Mouse (Mus musculus) lung, adult 2 months (tissue): ENCODE results near the gene Flg. TPM values are rescaled to one million over a fixed set of nuclear protein-coding genes. Genes with fewer than 3 reads are reported as not detected.

Experiments used
- DNase-seq: peaks from one replicate; pipeline ENCODE4 v3.0.0; 2022
- H3K4me1 ChIP-seq: fragments of 200-500 bp; 2 replicates; pipeline ENCODE4 v1.6.1; 2011; ENCODE audit warnings: low read length; ENCODE audit not compliant: control insufficient read depth, insufficient read depth
- H3K4me3 ChIP-seq: fragments of 200-500 bp; replicated peaks from 2 replicates; pipeline ENCODE3; 2011; ENCODE audit warnings: low read depth, mild to moderate bottlenecking, control low read depth, low read length; ENCODE audit errors: extremely low read depth
- CTCF ChIP-seq: fragments of 200-500 bp; IDR thresholded peaks from 2 replicates; pipeline ENCODE4 v1.5.1; 2011; ENCODE audit warnings: mild to moderate bottlenecking, low read length, control low read depth; ENCODE audit not compliant: insufficient read depth
- POLR2A ChIP-seq: fragments of 200-500 bp; IDR thresholded peaks from 2 replicates; pipeline ENCODE4 v1.6.1; 2011; ENCODE audit warnings: low read depth, mild to moderate bottlenecking, control low read depth, low read length, borderline replicate concordance; ENCODE audit errors: extremely low read depth
- WGBS: fragments of 180-500 bp; shearing (Covaris S2); methylation state at CpG from one replicate; pipeline ENCODE4 v1.1.7; 2018; 5-methylcytosine and 5-hydroxymethylcytosine counted together
- polyA plus RNA-seq: library from polyadenylated mRNA; depleted of rRNA; stranded (reverse); fragments of >200 nt; gene quantifications from 2 replicates; pipeline ENCODE4 v1.2.3, GENCODE M21; 2012; rRNA removed

The Flg gene
- polyA plus RNA-seq: 1.7 TPM in 1 of 2 replicates, not detected in the other

- no peaks in the 10 kb centered on the region for H3K4me1 ChIP-seq
- 75% methylated on average over 2 of the region's 2 CpGs for WGBS
- TF ChIP-seq CTCF (no peak), POLR2A (no peak)
- H3K4me3 ChIP-seq: no peak within 1 kb of the TSS
- DNase-seq: no peak
Measured at GRCm38 (mm10) chr3:93273223-93273622, at the start of gene Flg. Flg (plus strand) TSS chr3:93273523.

GRCm38 (mm10) chr3:93297542-93297941 lies 24.2 kb downstream of the Flg start:
- Histone ChIP-seq H3K4me1 (no peaks in the 10 kb centered on the region), H3K4me3 (no peak overlapping the region)
- TF ChIP-seq POLR2A: no peak
- no peak for TF ChIP-seq CTCF
- WGBS: 68% methylated on average over 2 of the region's 2 CpGs
- DNase-seq: no peak

GRCm38 (mm10) chr3:93299832-93300231 lies 26.5 kb downstream of the Flg start:
- 76% methylated on average over 6 of the region's 6 CpGs for WGBS
- Histone ChIP-seq H3K4me3 (no peak overlapping the region), H3K4me1 (no peaks in the 10 kb centered on the region)
- TF ChIP-seq CTCF (no peak), POLR2A (no peak)
- DNase-seq: no peak

- WGBS: 55% methylated on average over 3 of the region's 3 CpGs
- Histone ChIP-seq H3K4me3 (no peak overlapping the region), H3K4me1 (no peaks in the 10 kb centered on the region)
- TF ChIP-seq POLR2A (no peak), CTCF (no peak)
- DNase-seq: no peak
Measured at GRCm38 (mm10) chr3:93301896-93302295, 28.6 kb downstream of the Flg start.

GRCm38 (mm10) chr3:93306142-93306541 lies 32.8 kb downstream of the Flg start:
- DNase-seq: no peak
- TF ChIP-seq POLR2A (no peak), CTCF (no peak)
- 73% methylated on average over 2 of the region's 2 CpGs for WGBS
- no peak overlapping the region for H3K4me3 ChIP-seq
- no peaks in the 10 kb centered on the region for H3K4me1 ChIP-seq

- no peak for TF ChIP-seq CTCF
- TF ChIP-seq POLR2A: no peak
- Histone ChIP-seq H3K4me1 (no peaks in the 10 kb centered on the region), H3K4me3 (no peak overlapping the region)
- WGBS: 54% methylated on average over 3 of the region's 3 CpGs
- no peak for DNase-seq
Measured at GRCm38 (mm10) chr3:93311371-93311770, 38.0 kb downstream of the Flg start.

GRCm38 (mm10) chr3:93314388-93314787 lies 41.1 kb downstream of the Flg start:
- 81% methylated on average over 1 of the region's 1 CpGs for WGBS
- H3K4me1 ChIP-seq: no peaks in the 10 kb centered on the region
- no peak for DNase-seq
- H3K4me3 ChIP-seq: no peak overlapping the region
- TF ChIP-seq POLR2A: no peak

GRCm38 (mm10) chr3:93319449-93319848 lies 46.1 kb downstream of the Flg start, which contains the start of gene Hrnr:
Hrnr (plus strand) TSS chr3:93319749.
- 56% methylated on average over 2 of the region's 2 CpGs for WGBS
- Histone ChIP-seq H3K4me1 (no peaks in the 10 kb centered on the region), H3K4me3 (no peak within 1 kb of the TSS)
- no peak for DNase-seq
- TF ChIP-seq CTCF (no peak), POLR2A (no peak)

GRCm38 (mm10) chr3:93337749-93338148 lies 64.4 kb downstream of the Flg start:
- Histone ChIP-seq H3K4me3 (no peak overlapping the region), H3K4me1 (no peaks in the 10 kb centered on the region)
- no peak for DNase-seq
- TF ChIP-seq CTCF (no peak), POLR2A (no peak)

- WGBS: 82% methylated on average over 4 of the region's 4 CpGs
- Histone ChIP-seq H3K4me1 (no peaks in the 10 kb centered on the region), H3K4me3 (no peak overlapping the region)
- no peak for DNase-seq
- TF ChIP-seq CTCF (no peak), POLR2A (no peak)
Measured at GRCm38 (mm10) chr3:93340021-93340420, 66.7 kb downstream of the Flg start.

Other genes with a start within 250 kb of the Flg start
- gene Gm4858, start 204.7 kb upstream of the Flg start, polyA plus RNA-seq: not detected in 2 replicates
- gene Crnn, start 128.7 kb upstream of the Flg start, polyA plus RNA-seq: not detected in 2 replicates
- gene Flg2, start 76.2 kb upstream of the Flg start, polyA plus RNA-seq: not detected in 2 replicates
- 3.0 TPM in 1 of 2 replicates, not detected in the other for gene Hrnr, start 46.2 kb downstream of the Flg start, polyA plus RNA-seq
- 0.16 and 42.1 TPM in 2 replicates for gene Rptn, start 120.2 kb downstream of the Flg start, polyA plus RNA-seq
- 0.27 and 0.28 TPM in 2 replicates for gene Tchh, start 168.8 kb downstream of the Flg start, polyA plus RNA-seq
- not detected in 2 replicates for gene Tchhl1, start 195.2 kb downstream of the Flg start, polyA plus RNA-seq
- gene S100a11, start 247.0 kb downstream of the Flg start, polyA plus RNA-seq: 232 and 357 TPM in 2 replicates